Mouse (Mus musculus) ovary, postnatal 10 days (tissue): ENCODE measurements around the gene Ascc3.

ENCODE experiments used
- DNase-seq: peaks from one replicate; pipeline ENCODE4 v3.0.0; 2022; ENCODE audit warnings: low spot score

Ascc3 gene

GRCm38 (mm10) chr10:50592355-50593293, at the start of gene Ascc3:
Gene Ascc3 (plus strand): TSS chr10:50592669.
- peak; percentile 93 for DNase-seq

- DNase-seq: no peak
Measured at GRCm38 (mm10) chr10:50584721-50585120, 7.7 kb upstream of the Ascc3 start.

- DNase-seq: no peak
Measured at GRCm38 (mm10) chr10:50586556-50586955, 5.9 kb upstream of the Ascc3 start.

- DNase-seq: no peak
Measured at GRCm38 (mm10) chr10:50593371-50593770, 902 bp downstream of the Ascc3 start.

GRCm38 (mm10) chr10:50595340-50595739, 2.9 kb downstream of the Ascc3 start:
- DNase-seq: no peak

- no peak for DNase-seq
Measured at GRCm38 (mm10) chr10:50604919-50605318, 12.4 kb downstream of the Ascc3 start.

GRCm38 (mm10) chr10:50613840-50614239, 21.4 kb downstream of the Ascc3 start:
- DNase-seq: no peak

- no peak for DNase-seq
Measured at GRCm38 (mm10) chr10:50625874-50626273, 33.4 kb downstream of the Ascc3 start.

- no peak for DNase-seq
Measured at GRCm38 (mm10) chr10:50639607-50640006, 47.1 kb downstream of the Ascc3 start.

- DNase-seq: no peak
Measured at GRCm38 (mm10) chr10:50650612-50651011, 58.1 kb downstream of the Ascc3 start.

GRCm38 (mm10) chr10:50653551-50653950, 61.1 kb downstream of the Ascc3 start:
- no peak for DNase-seq

- no peak for DNase-seq
Measured at GRCm38 (mm10) chr10:50657352-50657751, 64.9 kb downstream of the Ascc3 start.

- no peak for DNase-seq
Measured at GRCm38 (mm10) chr10:50671517-50671916, 79.0 kb downstream of the Ascc3 start.

GRCm38 (mm10) chr10:50690324-50690723, 97.9 kb downstream of the Ascc3 start:
- no peak for DNase-seq

- no peak for DNase-seq
Measured at GRCm38 (mm10) chr10:50698836-50699433, 106.5 kb downstream of the Ascc3 start.

GRCm38 (mm10) chr10:50701736-50702135, 109.3 kb downstream of the Ascc3 start:
- DNase-seq: no peak

- DNase-seq: no peak
Measured at GRCm38 (mm10) chr10:50702361-50702760, 109.9 kb downstream of the Ascc3 start.

GRCm38 (mm10) chr10:50704202-50704601, 111.7 kb downstream of the Ascc3 start:
- DNase-seq: no peak

- DNase-seq: no peak
Measured at GRCm38 (mm10) chr10:50704898-50705297, 112.4 kb downstream of the Ascc3 start.

- no peak for DNase-seq
Measured at GRCm38 (mm10) chr10:50711286-50711685, 118.8 kb downstream of the Ascc3 start.

GRCm38 (mm10) chr10:50711765-50712164, 119.3 kb downstream of the Ascc3 start:
- DNase-seq: no peak

GRCm38 (mm10) chr10:50733459-50733858, 141.0 kb downstream of the Ascc3 start:
- DNase-seq: no peak

GRCm38 (mm10) chr10:50762069-50762468, 169.6 kb downstream of the Ascc3 start:
- DNase-seq: no peak
